Comparison of ENCODE assay signal across 7 mouse cellular contexts in the genomic region with DNA sequence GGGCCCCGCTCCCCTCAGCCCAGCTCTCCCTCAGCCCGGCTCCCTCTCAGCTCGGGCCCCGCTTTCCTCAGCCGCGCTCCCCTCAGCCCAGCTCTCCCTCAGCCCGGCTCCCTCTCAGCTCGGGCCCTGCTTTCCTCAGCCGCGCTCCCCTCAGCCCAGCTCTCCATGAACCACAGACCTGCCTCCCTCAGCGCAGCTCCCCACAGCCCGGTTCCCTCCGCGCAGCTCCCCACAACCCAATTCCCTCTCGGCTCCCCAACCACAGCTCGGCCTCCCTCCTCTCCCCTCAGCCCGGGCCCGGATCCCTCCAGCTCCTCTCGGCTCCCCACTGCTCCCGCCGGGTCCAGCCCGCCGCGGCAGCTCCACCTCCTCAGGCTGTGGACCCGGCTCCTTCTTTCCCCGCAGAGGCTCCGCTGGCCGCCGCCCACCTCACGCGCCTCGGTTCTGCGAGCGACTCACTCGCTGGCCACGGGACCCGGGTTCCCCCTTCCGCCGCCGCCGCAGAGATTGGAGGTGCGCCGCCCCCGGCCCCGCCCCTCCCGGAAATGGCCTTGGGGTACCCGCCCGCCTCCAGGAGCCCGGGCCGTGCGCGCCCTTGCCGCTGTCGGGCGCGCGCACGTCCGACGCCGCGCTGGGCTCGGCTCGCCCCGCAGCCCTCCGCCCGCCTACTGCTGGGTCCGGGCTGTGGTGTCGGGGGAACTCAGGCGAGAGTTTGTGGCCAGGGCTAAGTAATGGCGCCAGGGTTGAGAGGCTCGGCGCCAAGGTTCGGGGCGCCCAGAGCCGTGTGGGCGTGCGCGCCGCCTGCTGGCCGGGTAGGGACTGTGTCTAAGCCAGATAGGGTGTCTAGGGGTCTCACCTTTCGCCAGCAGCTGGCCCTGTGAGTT. TPM values are rescaled to one million over a fixed set of nuclear protein-coding genes. Genes with fewer than 3 reads are reported as not detected.
DNase-seq lines count a peak whose midpoint lies in the region; ATAC-seq and TF ChIP-seq lines count a peak whose summit lies in the region.

A gene (minus strand): TSS at position 547 of the 884 bp plus-strand sequence.

- ATAC-seq in embryonic facial prominence, embryonic 12.5 days (ENCODE audit: insufficient number of reproducible peaks, insufficient read depth, low FRiP score, low TSS enrichment): peak; percentile 82
- peak; percentile 81 for ATAC-seq in limb, embryonic 12.5 days (ENCODE audit: insufficient number of reproducible peaks, insufficient read depth, low FRiP score, low TSS enrichment, low read depth)
- ATAC-seq in midbrain, embryonic 15.5 days (replicated peaks): peak; percentile 90

- no peaks in the 10 kb centered on the region for H3K36me3 ChIP-seq in embryonic facial prominence, embryonic 12.5 days
- no peaks in the 10 kb centered on the region for H3K36me3 ChIP-seq in kidney, adult 2 months (ENCODE audit: control insufficient read depth, insufficient read depth, low read length)
- peaks cover 10% of the 10 kb centered on the region; the same call in 1 of the 2 replicates for H3K36me3 ChIP-seq in limb, embryonic 12.5 days
- H3K36me3 ChIP-seq in midbrain, embryonic 15.5 days (replicated peaks): no peaks in the 10 kb centered on the region
- H3K36me3 ChIP-seq in spleen, adult 2 months (ENCODE audit: control insufficient read depth, insufficient read depth, low read length): peaks cover 1% of the 10 kb centered on the region; the same call in 1 of the 2 replicates

- H3K4me1 ChIP-seq in embryonic facial prominence, embryonic 12.5 days: peaks cover 5% of the 10 kb centered on the region
- peaks cover 8% of the 10 kb centered on the region; the same call in 1 of the 2 replicates for H3K4me1 ChIP-seq in kidney, adult 2 months (ENCODE audit: control insufficient read depth, insufficient read depth, low read length)
- peaks cover 16% of the 10 kb centered on the region; the same call in 1 of the 2 replicates for H3K4me1 ChIP-seq in limb, embryonic 12.5 days (replicated peaks)
- peaks cover 13% of the 10 kb centered on the region for H3K4me1 ChIP-seq in midbrain, embryonic 15.5 days
- peaks cover 3% of the 10 kb centered on the region for H3K4me1 ChIP-seq in spleen, adult 2 months (ENCODE audit: control insufficient read depth, insufficient read depth, insufficient read length)

- peak; percentile 66 for TF ChIP-seq CTCF in kidney, adult 2 months (conservative IDR thresholded peaks at IDR 0.05; ENCODE audit: insufficient read depth, insufficient read length, low read depth, low read length)
- peak; percentile 78 for TF ChIP-seq CTCF in spleen, adult 2 months (IDR thresholded peaks at IDR 0.05; ENCODE audit: extremely low read depth, insufficient read depth, insufficient read length, insufficient replicate concordance)

- peak; percentile 97 for DNase-seq in adrenal gland, postnatal 25 days
- peak; percentile 91 to 93 for DNase-seq in heart, adult 18-20 months
- peak; percentile 93 for DNase-seq in kidney, adult 2 months
- peak; percentile 81 to 87 for DNase-seq in spleen, adult 2 months (ENCODE audit: low read depth in 1 of 2, low spot score in 2 of 2)

- no peaks in the 10 kb centered on the region for H3K27me3 ChIP-seq in embryonic facial prominence, embryonic 12.5 days
- H3K27me3 ChIP-seq in kidney, adult 2 months (replicated peaks; ENCODE audit: control insufficient read depth, insufficient read depth, low read length): no peaks in the 10 kb centered on the region
- no peaks in the 10 kb centered on the region for H3K27me3 ChIP-seq in limb, embryonic 12.5 days
- H3K27me3 ChIP-seq in midbrain, embryonic 15.5 days (replicated peaks): no peaks in the 10 kb centered on the region
- H3K27me3 ChIP-seq in spleen, adult 2 months (ENCODE audit: control insufficient read depth, insufficient read depth, low read length): no peaks in the 10 kb centered on the region

- under 1% methylated on average over 80 of the region's 82 CpGs for WGBS in embryonic facial prominence, embryonic 12.5 days
- under 1% methylated on average over 82 of the region's 82 CpGs for WGBS in kidney, adult 2 months
- WGBS in limb, embryonic 12.5 days: 1% methylated on average over 82 of the region's 82 CpGs
- under 1% methylated on average over 82 of the region's 82 CpGs for WGBS in midbrain, embryonic 15.5 days
- WGBS in spleen, adult 2 months: 1% methylated on average over 81 of the region's 82 CpGs

- peak within 1 kb of the TSS; percentile 82 for H3K4me2 ChIP-seq in embryonic facial prominence, embryonic 12.5 days (replicated peaks)
- H3K4me2 ChIP-seq in limb, embryonic 12.5 days: peak within 1 kb of the TSS; percentile 87
- H3K4me2 ChIP-seq in midbrain, embryonic 15.5 days: peak within 1 kb of the TSS; percentile 81

- peak within 1 kb of the TSS; percentile 77 for H3K4me3 ChIP-seq in embryonic facial prominence, embryonic 12.5 days
- H3K4me3 ChIP-seq in kidney, adult 2 months (ENCODE audit: insufficient read depth, low read depth, low read length): peak within 1 kb of the TSS; percentile 90
- H3K4me3 ChIP-seq in limb, embryonic 12.5 days (replicated peaks): peak within 1 kb of the TSS; percentile 86
- peak within 1 kb of the TSS; percentile 60 for H3K4me3 ChIP-seq in midbrain, embryonic 15.5 days
- H3K4me3 ChIP-seq in spleen, adult 2 months (ENCODE audit: extremely low read depth, insufficient read depth, insufficient read length): peak within 1 kb of the TSS; percentile 97

- no peaks in the 10 kb centered on the region for H3K9me3 ChIP-seq in embryonic facial prominence, embryonic 12.5 days
- no peaks in the 10 kb centered on the region for H3K9me3 ChIP-seq in limb, embryonic 12.5 days
- no peaks in the 10 kb centered on the region for H3K9me3 ChIP-seq in midbrain, embryonic 15.5 days

- peak within 1 kb of the TSS; percentile 98 for H3K27ac ChIP-seq in embryonic facial prominence, embryonic 12.5 days
- peak within 1 kb of the TSS; percentile 83 for H3K27ac ChIP-seq in kidney, adult 2 months (ENCODE audit: insufficient read depth, low read depth, low read length)
- peak within 1 kb of the TSS; percentile 97 for H3K27ac ChIP-seq in limb, embryonic 12.5 days
- peak within 1 kb of the TSS; percentile 87 for H3K27ac ChIP-seq in midbrain, embryonic 15.5 days
- H3K27ac ChIP-seq in spleen, adult 2 months (ENCODE audit: insufficient read depth, low read length): peak within 1 kb of the TSS; percentile 91

- peak; percentile 28 for TF ChIP-seq POLR2A in kidney, adult 2 months (IDR thresholded peaks at IDR 0.05; ENCODE audit: low read depth, low read length)
- peak; percentile 62 for TF ChIP-seq POLR2A in spleen, adult 2 months (IDR thresholded peaks at IDR 0.05; ENCODE audit: low read depth, low read length)

- H3K9ac ChIP-seq in embryonic facial prominence, embryonic 12.5 days: peak within 1 kb of the TSS; percentile 96
- H3K9ac ChIP-seq in limb, embryonic 12.5 days (replicated peaks): peak within 1 kb of the TSS; percentile 94
- peak within 1 kb of the TSS; percentile 88 for H3K9ac ChIP-seq in midbrain, embryonic 15.5 days

RNA-seq across cellular contexts. Expression of the gene that starts here (rescaled TPM):
- 77.3 and 82.4 TPM in 2 replicates for total RNA-seq in adrenal gland, postnatal 25 days (2021)
- polyA plus RNA-seq in embryonic facial prominence, embryonic 12.5 days (2016; fragmentation: Nextera tagmentation; extraction: Ambion mirVana): 91.5 and 92.5 TPM in 2 replicates
- 10 to 100 TPM; 16.6 to 22.3 TPM for total RNA-seq in heart, adult 18-20 months (2021)
- 37.8 and 39.7 TPM in 2 replicates for polyA plus RNA-seq in kidney, adult 2 months (2012; rRNA removed)
- polyA plus RNA-seq in limb, embryonic 12.5 days (2016; fragmentation: Nextera tagmentation; extraction: Ambion mirVana): 92.3 and 101 TPM in 2 replicates
- polyA plus RNA-seq in midbrain, embryonic 15.5 days (2015; fragmentation: Nextera tagmentation; extraction: Ambion mirVana): 50.6 and 51.8 TPM in 2 replicates
- polyA plus RNA-seq in spleen, adult 2 months (2012; rRNA removed): 22.0 and 26.6 TPM in 2 replicates

Comparison
In these comparisons a context has a peak if more than half of its experiments do, and no peak if none do; other contexts are left out.
1. Peak in every context shown above with its lines: DNase-seq, ATAC-seq, H3K4me3 ChIP-seq and H3K27ac ChIP-seq.